Mouse (Mus musculus) liver, embryonic 15.5 days (tissue): Measurements from ENCODE around the gene Epas1. TPM values are rescaled to one million over a fixed set of nuclear protein-coding genes. Genes with fewer than 3 reads are reported as not detected.
A peak's percentile ranks its signal among the peaks of the same experiment; 100 is the strongest.

Source experiments
- ATAC-seq: fragments of 200-750 bp; cut with Nextera tagmentation; 2 replicates; pipeline ENCODE4 v1.8.0; 2017; ENCODE audit warnings: moderate number of reproducible peaks, mild to moderate bottlenecking, moderate library complexity; ENCODE audit not compliant: insufficient read depth
- H3K27ac ChIP-seq: fragments of 300-500 bp; sonication (generic); replicated peaks from 2 replicates; pipeline ENCODE4 v1.5.1; 2015; ENCODE audit warnings: mild to moderate bottlenecking, inconsistent platforms
- H3K27me3 ChIP-seq: fragments of 300-500 bp; sonication (generic); 2 replicates; pipeline ENCODE4 v1.6.1; 2015; ENCODE audit warnings: mild to moderate bottlenecking, inconsistent platforms
- H3K36me3 ChIP-seq: fragments of 300-500 bp; sonication (generic); replicated peaks from 2 replicates; pipeline ENCODE4 v1.6.1; 2015; ENCODE audit warnings: moderate library complexity, mild to moderate bottlenecking, inconsistent platforms
- H3K4me1 ChIP-seq: fragments of 300-500 bp; sonication (generic); replicated peaks from 2 replicates; pipeline ENCODE4 v1.6.1; 2015; ENCODE audit warnings: inconsistent platforms
- H3K4me2 ChIP-seq: fragments of 300-500 bp; sonication (generic); 2 replicates; pipeline ENCODE4 v1.6.1; 2015; ENCODE audit warnings: moderate library complexity, mild to moderate bottlenecking, inconsistent platforms
- H3K4me3 ChIP-seq: fragments of 300-500 bp; sonication (generic); replicated peaks from 2 replicates; pipeline ENCODE4 v1.5.1; 2015; ENCODE audit warnings: mild to moderate bottlenecking, inconsistent platforms
- H3K9ac ChIP-seq: fragments of 300-500 bp; sonication (generic); 2 replicates; pipeline ENCODE4 v1.6.1; 2015; ENCODE audit warnings: moderate library complexity, mild to moderate bottlenecking, inconsistent platforms
- H3K9me3 ChIP-seq: fragments of 300-500 bp; sonication (generic); replicated peaks from 2 replicates; pipeline ENCODE4 v1.6.1; 2016; ENCODE audit warnings: inconsistent platforms
- WGBS: fragments of 180-500 bp; shearing (Covaris S2); methylation state at CpG from one replicate; pipeline ENCODE4 v1.1.7; 2015; ENCODE audit warnings: mixed read lengths; ENCODE audit not compliant: insufficient replicate concordance; 5-methylcytosine and 5-hydroxymethylcytosine counted together
- polyA plus RNA-seq: library from polyadenylated mRNA; unstranded; fragments of >200 nt; fragmentation: Nextera tagmentation; extraction: Ambion mirVana; gene quantifications from 2 replicates; pipeline ENCODE4 v1.2.1, GENCODE M21; 2015

The Epas1 gene
- polyA plus RNA-seq, 1 experiment from 2014 or later = 2.6 TPM

GRCm38 (mm10) chr17:86755581-86756195 is 2.2 kb downstream of the Epas1 start:
- WGBS = 18% methylated on average over 11 of the region's 11 CpGs
- Histone ChIP-seq H3K4me3 (peak overlapping the region; percentile 54), H3K27me3 (peaks cover 70% of the 10 kb centered on the region), H3K27ac (no peak overlapping the region), H3K9me3 (no peaks in the 10 kb centered on the region), H3K9ac (no peak overlapping the region), H3K4me1 (peaks cover 24% of the 10 kb centered on the region), H3K36me3 (no peaks in the 10 kb centered on the region), H3K4me2 (peak overlapping the region; percentile 66)
- no peak for ATAC-seq

- WGBS = 23% methylated on average over 2 of the region's 2 CpGs
- H3K9me3 ChIP-seq = no peaks in the 10 kb centered on the region
- no peaks in the 10 kb centered on the region for H3K36me3 ChIP-seq
- H3K27me3 ChIP-seq = peaks cover 53% of the 10 kb centered on the region
- ATAC-seq = no peak
- peak overlapping the region; percentile 9; the same call in 1 of the 2 replicates for H3K4me2 ChIP-seq
- H3K4me3 ChIP-seq = no peak overlapping the region
- H3K9ac ChIP-seq = no peak overlapping the region
- H3K4me1 ChIP-seq = peaks cover 26% of the 10 kb centered on the region
- H3K27ac ChIP-seq = no peak overlapping the region
Measured at GRCm38 (mm10) chr17:86757621-86758020, 4.1 kb downstream of the Epas1 start.

GRCm38 (mm10) chr17:86761859-86762258 is 8.4 kb downstream of the Epas1 start:
- Histone ChIP-seq H3K27me3 (peaks cover 10% of the 10 kb centered on the region; the same call in 1 of the 2 replicates), H3K4me1 (peaks cover 22% of the 10 kb centered on the region; the same call in 1 of the 2 replicates), H3K27ac (no peak overlapping the region), H3K36me3 (no peaks in the 10 kb centered on the region), H3K9me3 (no peaks in the 10 kb centered on the region), H3K9ac (no peak overlapping the region), H3K4me3 (no peak overlapping the region), H3K4me2 (no peak overlapping the region)
- 0 out of 2 replicates have a peak, but pooled peaks have one; percentile 2 for ATAC-seq
- WGBS = 63% methylated on average over 5 of the region's 5 CpGs

- Histone ChIP-seq H3K4me1 (peaks cover 21% of the 10 kb centered on the region; the same call in 1 of the 2 replicates), H3K27me3 (peaks cover 6% of the 10 kb centered on the region; the same call in 1 of the 2 replicates), H3K4me2 (no peak overlapping the region), H3K9ac (no peak overlapping the region), H3K9me3 (no peaks in the 10 kb centered on the region), H3K27ac (no peak overlapping the region), H3K4me3 (no peak overlapping the region), H3K36me3 (no peaks in the 10 kb centered on the region)
- WGBS = 60% methylated on average over 11 of the region's 11 CpGs
- ATAC-seq = no peak
Measured at GRCm38 (mm10) chr17:86762479-86763242, 9.2 kb downstream of the Epas1 start.

GRCm38 (mm10) chr17:86765762-86766404 is 12.4 kb downstream of the Epas1 start:
- H3K4me3 ChIP-seq = no peak overlapping the region
- WGBS = 70% methylated on average over 8 of the region's 8 CpGs
- no peaks in the 10 kb centered on the region for H3K9me3 ChIP-seq
- H3K36me3 ChIP-seq = no peaks in the 10 kb centered on the region
- H3K27ac ChIP-seq = 0 out of 2 replicates have a peak overlapping the region, but pooled peaks have one; percentile 48
- no peaks in the 10 kb centered on the region for H3K27me3 ChIP-seq
- no peak overlapping the region for H3K4me2 ChIP-seq
- H3K4me1 ChIP-seq = peaks cover 40% of the 10 kb centered on the region
- peak; percentile 51; the same call in 1 of the 2 replicates for ATAC-seq
- no peak overlapping the region for H3K9ac ChIP-seq

- 70% methylated on average over 4 of the region's 4 CpGs for WGBS
- no peaks in the 10 kb centered on the region for H3K9me3 ChIP-seq
- ATAC-seq = no peak
- no peak overlapping the region for H3K27ac ChIP-seq
- no peak overlapping the region for H3K9ac ChIP-seq
- H3K36me3 ChIP-seq = no peaks in the 10 kb centered on the region
- no peaks in the 10 kb centered on the region for H3K27me3 ChIP-seq
- peaks cover 44% of the 10 kb centered on the region for H3K4me1 ChIP-seq
- no peak overlapping the region for H3K4me2 ChIP-seq
- no peak overlapping the region for H3K4me3 ChIP-seq
Measured at GRCm38 (mm10) chr17:86766412-86766811, 12.9 kb downstream of the Epas1 start.

- no peak overlapping the region for H3K4me3 ChIP-seq
- H3K36me3 ChIP-seq = no peaks in the 10 kb centered on the region
- no peak overlapping the region for H3K27ac ChIP-seq
- no peak overlapping the region for H3K4me2 ChIP-seq
- no peak overlapping the region for H3K9ac ChIP-seq
- ATAC-seq = no peak
- H3K9me3 ChIP-seq = no peaks in the 10 kb centered on the region
- H3K27me3 ChIP-seq = no peaks in the 10 kb centered on the region
- peaks cover 46% of the 10 kb centered on the region for H3K4me1 ChIP-seq
- WGBS = 56% methylated on average over 7 of the region's 7 CpGs
Measured at GRCm38 (mm10) chr17:86768596-86768995, 15.1 kb downstream of the Epas1 start.

GRCm38 (mm10) chr17:86769330-86770211 is 16.1 kb downstream of the Epas1 start:
- no peak overlapping the region for H3K9ac ChIP-seq
- H3K27ac ChIP-seq = peak overlapping the region; percentile 29; the same call in 1 of the 2 replicates
- H3K4me1 ChIP-seq = peaks cover 46% of the 10 kb centered on the region
- no peak overlapping the region for H3K4me3 ChIP-seq
- peak overlapping the region; percentile 24 for H3K4me2 ChIP-seq
- H3K27me3 ChIP-seq = no peaks in the 10 kb centered on the region
- 28% methylated on average over 16 of the region's 16 CpGs for WGBS
- peak; percentile 79 for ATAC-seq
- H3K9me3 ChIP-seq = no peaks in the 10 kb centered on the region
- no peaks in the 10 kb centered on the region for H3K36me3 ChIP-seq

GRCm38 (mm10) chr17:86770848-86771247 is 17.3 kb downstream of the Epas1 start:
- Histone ChIP-seq H3K4me1 (peaks cover 36% of the 10 kb centered on the region), H3K9ac (no peak overlapping the region), H3K4me2 (no peak overlapping the region), H3K36me3 (no peaks in the 10 kb centered on the region), H3K27me3 (no peaks in the 10 kb centered on the region), H3K9me3 (no peaks in the 10 kb centered on the region), H3K4me3 (no peak overlapping the region), H3K27ac (no peak overlapping the region)
- WGBS = 45% methylated on average over 5 of the region's 5 CpGs
- ATAC-seq = no peak

GRCm38 (mm10) chr17:86772035-86772434 is 18.5 kb downstream of the Epas1 start:
- Histone ChIP-seq H3K9me3 (no peaks in the 10 kb centered on the region), H3K9ac (no peak overlapping the region), H3K27me3 (no peaks in the 10 kb centered on the region), H3K27ac (no peak overlapping the region), H3K4me2 (no peak overlapping the region), H3K36me3 (no peaks in the 10 kb centered on the region), H3K4me1 (peaks cover 40% of the 10 kb centered on the region), H3K4me3 (no peak overlapping the region)
- no peak for ATAC-seq
- WGBS = 62% methylated on average over 11 of the region's 11 CpGs
